Mouse (Mus musculus) right cerebral cortex, postnatal 36 days (tissue): ENCODE data around the gene Podxl.

Experiments used
- DNase-seq, 2 experiments: peaks; one replicate each; pipeline ENCODE4 v3.0.0; 2022; ENCODE audit warnings: low spot score in 2 of 2, mixed read lengths in 1 of 2

Gene Podxl

DNA sequence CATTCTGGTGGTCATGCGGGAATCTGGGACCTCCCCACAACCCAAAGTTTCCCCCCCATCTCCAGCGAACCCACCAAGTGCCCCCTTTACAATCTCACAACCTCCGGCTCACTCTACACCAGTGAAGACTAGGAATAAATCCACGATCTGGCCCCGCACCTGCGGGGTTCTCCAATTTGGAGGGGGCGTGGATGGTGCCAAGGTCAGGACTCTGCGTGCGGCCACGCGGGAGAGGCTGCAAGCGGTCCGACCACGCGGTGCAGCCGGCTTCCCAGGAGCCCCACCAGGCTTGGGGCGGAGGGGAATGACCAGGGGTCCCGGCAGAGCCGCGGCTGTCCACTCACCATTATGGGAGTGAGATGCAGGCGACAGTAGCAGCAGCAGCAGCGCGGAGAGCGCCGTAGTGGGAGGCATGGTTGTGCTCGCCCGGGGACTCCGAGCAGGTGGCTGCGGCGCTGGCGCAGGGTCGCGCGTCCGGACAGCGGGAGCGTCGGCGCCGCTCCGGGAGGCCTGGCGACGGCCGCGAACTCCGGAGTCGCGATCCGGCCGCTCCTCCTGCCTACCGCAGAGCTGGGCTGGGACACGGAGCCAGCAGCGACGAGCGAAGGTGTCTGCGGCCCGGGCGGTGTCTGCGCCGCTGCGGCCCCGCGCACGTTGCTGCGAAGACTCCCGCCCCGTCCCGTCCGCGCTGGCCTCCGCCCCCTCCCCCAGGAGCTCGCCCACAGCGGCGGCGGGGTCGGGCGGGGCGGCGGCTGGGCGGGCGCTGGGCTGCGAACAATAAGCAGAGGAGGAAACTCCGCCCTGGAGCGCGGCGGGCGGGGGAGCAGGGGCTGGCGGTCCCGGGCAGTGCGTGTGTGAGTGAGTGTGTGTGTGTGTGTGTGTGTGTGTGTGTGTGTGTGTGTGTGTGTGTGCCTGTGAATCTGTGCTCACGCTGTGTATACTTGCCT is at the start of gene Podxl:
TSS of gene Podxl (minus strand) at position 747 of the 947 bp plus-strand sequence.
- peak; percentile 30 to 49 for DNase-seq

DNA sequence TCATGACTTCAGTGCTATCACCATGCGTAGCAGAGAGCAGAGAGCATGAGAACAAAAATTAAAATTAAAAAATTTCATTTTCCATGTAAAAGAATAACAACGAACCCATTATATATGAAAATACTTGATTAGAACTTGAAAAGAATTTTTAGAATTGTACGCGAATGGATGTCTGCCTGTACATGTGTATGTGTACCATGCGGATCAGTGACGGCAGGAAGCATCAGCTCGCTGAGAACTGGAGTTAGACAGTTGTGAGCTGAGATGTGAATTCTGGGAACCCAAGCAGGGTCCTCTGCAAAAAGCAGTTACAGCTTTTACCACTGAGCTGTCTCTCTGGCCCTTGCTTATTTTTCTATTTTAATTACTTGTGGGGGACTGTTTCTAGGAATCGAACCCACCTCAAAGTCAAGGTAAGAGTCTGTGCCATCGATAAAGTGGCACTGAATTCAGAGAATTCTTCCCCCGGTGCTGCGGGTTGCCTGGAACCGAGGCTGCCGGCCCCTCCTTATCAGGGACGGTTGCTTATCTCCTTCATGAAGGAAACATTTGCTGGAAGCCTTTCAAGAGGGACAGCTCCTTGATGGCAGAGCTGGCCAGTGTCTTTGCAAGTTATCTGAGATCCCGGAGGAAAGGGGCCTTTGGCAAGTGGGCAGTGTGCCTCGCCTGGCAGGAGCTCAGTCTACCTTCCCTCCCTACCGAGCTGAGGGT is 48.9 kb upstream of the Podxl start:
- DNase-seq: no peak

GRCm38 (mm10) chr6:31606429-31606828 is 42.6 kb upstream of the Podxl start:
- DNase-seq: no peak

GRCm38 (mm10) chr6:31604629-31605265 is 41.0 kb upstream of the Podxl start:
- no peak for DNase-seq

DNA sequence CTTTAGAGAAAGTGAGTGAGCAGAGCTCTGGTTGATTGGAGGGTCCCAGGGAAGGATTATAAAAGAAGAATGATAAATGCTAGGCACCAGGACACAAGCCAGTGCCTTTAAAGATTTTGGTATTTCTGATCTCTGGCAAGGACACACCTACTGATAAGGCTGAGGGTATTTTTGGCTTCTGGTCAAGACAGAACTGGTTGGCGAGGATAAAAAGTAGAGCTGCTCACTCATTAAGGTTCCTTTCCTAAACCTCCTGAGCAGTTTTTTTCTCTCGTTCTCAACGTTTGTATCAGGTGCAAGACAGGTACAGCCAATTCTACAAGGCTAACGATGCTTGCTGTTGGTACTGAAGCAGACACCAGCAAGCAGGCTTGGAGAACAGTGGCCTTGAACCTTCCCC is 38.7 kb upstream of the Podxl start:
- DNase-seq: no peak

GRCm38 (mm10) chr6:31601131-31601530 is 37.4 kb upstream of the Podxl start:
- DNase-seq: peak in 1 of 2 experiments; percentile 22

DNA sequence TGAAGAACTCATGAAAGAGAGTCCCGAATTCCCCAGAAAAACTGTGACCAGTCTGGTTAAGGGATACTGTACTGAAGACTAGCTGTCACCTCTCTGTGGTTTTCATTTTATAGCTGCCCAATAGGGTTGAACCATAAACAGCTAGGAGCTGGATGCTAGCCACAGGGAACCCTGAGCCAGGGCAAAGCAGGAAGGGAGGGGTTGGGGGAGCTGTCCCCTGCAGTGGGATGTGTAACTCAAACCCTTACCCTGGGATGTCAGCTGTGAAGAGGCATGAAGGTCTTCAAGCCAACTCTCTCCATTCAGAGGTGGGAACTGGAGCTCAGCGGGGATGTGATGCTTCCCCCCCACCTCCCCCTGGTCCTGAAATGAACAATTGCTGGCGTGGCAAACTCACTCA is 36.1 kb upstream of the Podxl start:
- DNase-seq: no peak

- DNase-seq: no peak
Measured at GRCm38 (mm10) chr6:31598349-31598911, 34.6 kb upstream of the Podxl start.

DNA sequence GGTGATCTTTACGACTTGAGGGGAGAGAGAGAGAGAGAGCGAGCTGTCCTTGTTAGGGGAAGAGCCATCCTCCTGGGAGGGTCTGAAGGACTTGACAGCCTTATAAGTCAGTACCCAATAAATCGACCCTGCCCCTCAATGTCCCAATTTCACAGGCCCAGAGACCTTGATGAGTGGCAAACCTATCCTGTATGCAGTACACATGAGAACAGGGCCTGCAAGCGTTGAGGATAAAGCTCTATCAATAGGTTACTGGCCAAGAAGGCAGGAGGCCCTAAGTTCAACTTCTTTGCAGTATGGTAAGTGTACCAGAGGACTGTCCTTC is 33.3 kb upstream of the Podxl start:
- DNase-seq: no peak

DNA sequence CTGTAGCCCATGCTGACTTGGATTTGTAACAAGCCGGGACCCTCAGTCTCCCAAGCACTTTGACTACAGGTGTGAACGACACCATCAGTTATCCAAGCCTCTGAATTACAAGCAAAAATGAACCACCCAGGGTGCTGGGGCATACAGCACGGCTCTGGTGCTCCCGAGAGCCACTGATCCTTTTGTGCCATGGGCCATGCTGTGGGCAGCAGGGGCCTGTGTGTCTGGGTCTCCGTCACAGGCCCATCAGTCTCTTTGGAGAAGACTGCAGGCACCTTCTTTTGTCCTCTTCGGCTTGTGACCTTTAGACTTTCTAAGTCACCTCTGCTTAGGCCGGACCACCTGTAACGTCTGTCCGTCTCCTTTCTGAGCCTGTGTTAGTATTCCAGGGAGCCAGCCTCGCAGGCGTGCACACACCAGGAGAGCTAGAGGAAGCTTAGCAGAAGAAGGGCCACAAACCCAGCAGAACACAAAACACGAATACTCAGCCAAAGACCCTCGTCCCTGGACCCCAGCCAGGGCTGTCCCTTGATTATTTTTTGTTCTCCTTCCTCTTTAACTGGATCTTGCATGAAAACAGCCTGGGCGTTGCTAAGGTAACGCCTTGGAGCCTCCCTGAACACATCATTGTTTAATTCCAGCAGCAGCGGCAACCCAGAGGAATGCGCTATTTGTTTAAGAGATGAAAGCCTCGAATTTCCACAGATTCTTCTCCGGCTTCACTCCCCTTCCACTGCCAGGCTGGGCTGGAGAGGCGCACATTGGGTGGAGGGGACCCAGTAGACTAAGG is 32.8 kb upstream of the Podxl start:
- peak; percentile 45 to 49 for DNase-seq

GRCm38 (mm10) chr6:31592579-31593238 is 28.9 kb upstream of the Podxl start:
- DNase-seq: no peak

DNA sequence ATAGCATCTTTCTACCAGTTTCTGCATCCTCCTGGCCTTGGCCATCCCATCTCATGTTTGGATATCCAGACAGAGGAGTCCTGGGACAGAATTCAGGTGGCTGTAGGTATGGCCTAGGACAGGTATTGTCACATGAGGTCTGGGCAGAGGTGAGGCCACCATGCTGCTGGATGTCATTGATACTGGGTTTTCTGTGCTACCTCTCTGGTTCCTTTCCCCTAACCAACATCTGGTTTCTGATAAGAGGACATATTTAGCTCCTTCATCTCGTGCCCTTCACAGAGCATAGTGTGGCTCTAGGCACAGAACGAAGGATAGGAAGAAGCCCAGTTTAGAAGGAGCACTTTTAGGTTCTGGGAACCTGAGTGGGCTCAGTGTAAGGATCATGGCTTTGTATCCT is 28.3 kb upstream of the Podxl start:
- DNase-seq: no peak

DNA sequence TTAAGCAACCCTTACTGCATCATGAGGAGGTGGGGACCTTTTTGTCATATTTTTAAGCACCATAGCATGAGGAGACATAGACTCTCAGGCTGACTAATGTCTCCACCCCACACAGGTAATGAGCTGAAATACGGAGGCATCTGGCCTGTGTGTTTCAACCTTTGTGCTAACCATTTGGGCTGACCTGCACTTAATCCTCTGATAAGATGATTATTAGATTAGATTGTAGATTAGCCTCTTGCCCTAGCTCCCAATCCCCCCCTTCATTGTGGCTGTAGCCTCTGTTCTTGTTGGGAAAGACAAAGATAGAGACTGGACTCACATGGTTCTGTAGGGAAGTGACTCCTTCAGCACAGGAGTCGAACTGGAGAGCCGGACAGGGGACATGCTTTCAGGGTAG is 27.9 kb upstream of the Podxl start:
- DNase-seq: no peak

DNA sequence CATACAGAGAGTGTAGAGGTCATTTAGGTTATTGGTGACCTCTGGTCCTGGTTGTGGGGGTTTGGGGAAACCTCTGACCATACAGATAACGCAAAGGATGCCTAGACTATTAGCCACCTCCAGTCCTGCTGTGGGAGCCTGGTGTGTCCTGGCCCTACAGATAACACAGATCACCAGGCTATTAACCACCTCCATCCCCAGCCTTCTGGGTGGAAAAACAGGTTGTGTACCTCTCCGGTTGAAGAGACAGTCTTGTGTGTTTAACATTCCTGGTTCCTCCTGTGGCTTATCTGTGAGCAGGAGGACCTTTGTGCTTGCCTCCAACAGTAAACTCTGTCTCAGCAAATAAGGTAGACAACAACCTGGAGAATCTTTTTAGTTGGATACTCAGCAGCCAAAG is 27.0 kb upstream of the Podxl start:
- no peak for DNase-seq

GRCm38 (mm10) chr6:31589268-31589667 is 25.5 kb upstream of the Podxl start:
- no peak for DNase-seq

- no peak for DNase-seq
Measured at GRCm38 (mm10) chr6:31587655-31588054, 23.9 kb upstream of the Podxl start.

DNA sequence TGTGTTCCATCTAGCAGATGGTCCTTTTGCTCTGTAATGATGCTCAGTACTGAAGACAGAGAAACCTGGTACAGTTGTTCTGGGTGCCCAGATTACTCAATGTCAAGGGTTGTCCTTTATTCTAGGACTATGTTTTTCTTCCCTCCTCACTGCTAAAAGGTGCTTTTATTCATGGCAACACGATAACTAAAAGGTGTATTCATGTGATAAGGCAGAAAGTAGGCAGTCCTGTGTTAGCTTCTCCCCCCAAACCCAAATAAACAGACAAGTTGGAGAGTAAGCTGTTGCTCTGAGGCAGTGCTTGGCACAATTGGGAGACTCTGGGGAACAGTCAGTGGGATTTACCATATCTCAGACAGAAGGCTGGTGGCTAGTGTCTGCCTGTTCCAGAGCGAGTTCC is 22.3 kb upstream of the Podxl start:
- no peak for DNase-seq

DNA sequence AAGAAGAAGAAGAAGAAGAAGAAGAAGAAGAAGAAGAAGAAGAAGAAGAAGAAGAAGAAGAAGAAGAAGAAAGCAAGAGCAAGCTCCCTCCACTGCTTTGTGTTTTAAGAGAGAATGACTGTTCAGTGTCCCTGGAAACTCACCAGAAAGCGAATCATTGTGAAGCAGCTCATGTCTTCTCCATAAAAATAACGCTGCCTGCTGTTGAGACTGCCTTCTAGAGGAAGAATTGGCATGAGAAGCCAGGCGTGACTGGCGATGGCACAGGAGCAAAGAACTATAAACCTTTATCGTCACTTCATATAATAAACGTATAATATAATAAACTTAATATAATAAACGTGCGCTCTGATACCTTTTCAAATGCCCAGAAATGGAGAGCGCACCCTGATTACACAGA is 12.4 kb upstream of the Podxl start:
- DNase-seq: peak; percentile 40 to 48

GRCm38 (mm10) chr6:31575063-31575462 is 11.3 kb upstream of the Podxl start:
- DNase-seq: peak; percentile 48 to 67

- no peak for DNase-seq
Measured at GRCm38 (mm10) chr6:31571459-31571858, 7.7 kb upstream of the Podxl start.

DNA sequence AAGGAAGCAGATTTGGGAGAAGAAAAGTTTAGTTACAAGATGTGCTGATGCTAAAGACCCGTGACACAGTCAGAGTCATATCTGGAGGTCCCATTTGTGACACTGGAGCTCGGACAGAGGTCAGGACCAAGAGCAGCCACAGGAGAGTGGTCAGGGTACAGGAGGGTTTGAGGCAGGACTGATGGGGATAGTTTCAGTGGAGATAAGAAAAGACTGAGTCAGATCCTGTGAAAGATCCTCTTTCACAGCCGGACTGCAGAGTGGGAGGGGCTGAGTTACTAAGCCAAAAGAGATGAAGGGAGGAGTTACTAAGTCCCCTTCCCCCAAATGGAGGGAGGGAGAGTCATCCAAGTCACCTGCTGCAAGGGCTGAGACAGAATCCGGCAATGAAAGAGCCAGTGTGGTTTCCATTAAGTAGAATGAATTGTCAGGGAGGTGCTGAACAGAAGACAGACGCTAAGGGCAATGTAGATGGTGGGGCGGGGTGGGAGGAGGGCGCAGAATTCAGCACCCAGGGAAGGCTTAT is 4.4 kb upstream of the Podxl start:
- DNase-seq: no peak
